Mouse (Mus musculus) hindbrain, embryonic 11.5 days (tissue): ENCODE measurements around the gene Zfp423. TPM values are rescaled to one million over a fixed set of nuclear protein-coding genes. Genes with fewer than 3 reads are reported as not detected.

Source experiments
- ATAC-seq: fragments of 200-750 bp; cut with Nextera tagmentation; 2 replicates; pipeline ENCODE4 v1.8.0; 2017; ENCODE audit warnings: mild to moderate bottlenecking, moderate TSS enrichment, moderate library complexity; ENCODE audit not compliant: low FRiP score
- DNase-seq: peaks from one replicate; pipeline ENCODE4 v3.0.0-alpha.2; 2015; ENCODE audit warnings: low spot score
- H3K27ac ChIP-seq: fragments of 300-500 bp; sonication (generic); 2 replicates; pipeline ENCODE4 v1.5.1; 2014; ENCODE audit warnings: mild to moderate bottlenecking, low read depth, low read length
- H3K27me3 ChIP-seq: fragments of 300-500 bp; sonication (generic); 2 replicates; pipeline ENCODE4 v1.6.1; 2014; ENCODE audit warnings: mild to moderate bottlenecking, low read length, moderate library complexity, mixed read lengths; ENCODE audit not compliant: control insufficient read depth, insufficient read depth
- H3K36me3 ChIP-seq: fragments of 300-500 bp; sonication (generic); 2 replicates; pipeline ENCODE4 v1.6.1; 2014; ENCODE audit warnings: mild to moderate bottlenecking, low read length, moderate library complexity, mixed read lengths; ENCODE audit not compliant: control insufficient read depth, insufficient read depth
- H3K4me1 ChIP-seq: fragments of 300-500 bp; sonication (generic); replicated peaks from 2 replicates; pipeline ENCODE4 v1.6.1; 2014; ENCODE audit warnings: low read length, mixed read lengths; ENCODE audit not compliant: control insufficient read depth, insufficient read depth
- H3K4me2 ChIP-seq: fragments of 300-500 bp; sonication (generic); replicated peaks from 2 replicates; pipeline ENCODE4 v1.6.1; 2014; ENCODE audit warnings: mild to moderate bottlenecking, low read depth, low read length
- H3K4me3 ChIP-seq: fragments of 300-500 bp; sonication (generic); 2 replicates; pipeline ENCODE4 v1.5.1; 2014; ENCODE audit warnings: low read depth, low read length
- H3K9ac ChIP-seq: fragments of 300-500 bp; sonication (generic); 2 replicates; pipeline ENCODE4 v1.6.1; 2014; ENCODE audit warnings: low read depth, low read length
- H3K9me3 ChIP-seq: fragments of 300-500 bp; sonication (generic); 2 replicates; pipeline ENCODE4 v1.6.1; 2016; ENCODE audit warnings: low read length; ENCODE audit not compliant: control insufficient read depth
- WGBS: fragments of 180-500 bp; shearing (Covaris S2); extraction: QIAGEN DNeasy Blood & Tissue Kit; methylation state at CpG from one replicate; pipeline ENCODE4 v1.1.7; 2014; 5-methylcytosine and 5-hydroxymethylcytosine counted together
- polyA plus RNA-seq: library from polyadenylated mRNA; unstranded; fragments of >200 nt; fragmentation: Nextera tagmentation; extraction: Ambion mirVana; gene quantifications from 2 replicates; pipeline ENCODE4 v1.2.1, GENCODE M21; 2014

The Zfp423 gene
- polyA plus RNA-seq, 1 experiment from 2014 or later, result 49.5 TPM

DNA sequence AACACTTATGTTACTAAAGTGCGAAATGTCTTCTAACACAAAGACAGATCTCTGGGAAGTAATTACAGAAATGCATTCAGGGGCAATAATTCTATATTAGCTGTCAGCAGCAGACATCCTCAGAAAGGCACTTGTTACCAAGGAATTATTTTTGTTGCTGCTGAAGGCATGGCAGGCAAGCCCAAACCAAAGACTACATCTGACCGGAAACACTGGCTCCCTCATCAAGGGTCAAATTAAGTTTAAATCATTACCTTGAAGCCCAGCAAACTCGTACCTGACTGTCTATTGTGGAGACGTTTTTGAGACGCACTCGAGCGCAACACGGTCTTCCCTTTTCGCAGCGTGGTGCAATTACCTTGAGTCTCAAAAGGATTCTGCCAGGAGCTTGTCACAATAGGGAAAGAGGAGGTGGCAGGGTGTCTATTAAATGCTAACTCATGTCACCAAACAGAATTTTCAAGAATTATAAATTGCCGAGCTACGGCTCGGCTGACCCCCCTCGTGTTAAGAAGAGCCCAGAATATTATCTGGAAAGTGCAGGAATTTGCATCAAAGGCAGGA, 86.3 kb downstream of the Zfp423 start:
- 53% methylated on average over 14 of the region's 14 CpGs for WGBS
- H3K4me2 ChIP-seq, result no peak overlapping the region
- ATAC-seq (no peak), DNase-seq (no peak)
- H3K9ac ChIP-seq, result no peak overlapping the region
- peaks cover 7% of the 10 kb centered on the region for H3K4me1 ChIP-seq
- no peak overlapping the region for H3K27ac ChIP-seq
- H3K4me3 ChIP-seq, result no peak overlapping the region
- H3K27me3 ChIP-seq, result no peaks in the 10 kb centered on the region
- H3K36me3 ChIP-seq, result no peaks in the 10 kb centered on the region
- no peaks in the 10 kb centered on the region for H3K9me3 ChIP-seq

- Histone ChIP-seq H3K4me3 (no peak overlapping the region), H3K27ac (no peak overlapping the region), H3K27me3 (no peaks in the 10 kb centered on the region), H3K9me3 (no peaks in the 10 kb centered on the region), H3K4me2 (no peak overlapping the region), H3K9ac (no peak overlapping the region), H3K36me3 (no peaks in the 10 kb centered on the region), H3K4me1 (peaks cover 7% of the 10 kb centered on the region)
- no peak for DNase-seq
- WGBS, result 75% methylated on average over 6 of the region's 6 CpGs
- ATAC-seq, result no peak
These were observed 87.0 kb downstream of the Zfp423 start for GRCm38 (mm10) chr8:87872356-87872930.

- Histone ChIP-seq H3K9ac (no peak overlapping the region), H3K27me3 (no peaks in the 10 kb centered on the region), H3K9me3 (no peaks in the 10 kb centered on the region), H3K4me3 (no peak overlapping the region), H3K27ac (no peak overlapping the region), H3K4me1 (no peaks in the 10 kb centered on the region), H3K4me2 (no peak overlapping the region), H3K36me3 (no peaks in the 10 kb centered on the region)
- 72% methylated on average over 6 of the region's 6 CpGs for WGBS
- ATAC-seq (no peak), DNase-seq (no peak)
These were observed 92.8 kb downstream of the Zfp423 start for GRCm38 (mm10) chr8:87866586-87866985.

GRCm38 (mm10) chr8:87864236-87864635, 95.2 kb downstream of the Zfp423 start:
- H3K9me3 ChIP-seq, result no peaks in the 10 kb centered on the region
- no peak overlapping the region for H3K4me3 ChIP-seq
- H3K36me3 ChIP-seq, result no peaks in the 10 kb centered on the region
- ATAC-seq (no peak), DNase-seq (peak; percentile 27)
- no peak overlapping the region for H3K4me2 ChIP-seq
- H3K27ac ChIP-seq, result no peak overlapping the region
- 66% methylated on average over 8 of the region's 8 CpGs for WGBS
- no peaks in the 10 kb centered on the region for H3K27me3 ChIP-seq
- no peaks in the 10 kb centered on the region for H3K4me1 ChIP-seq
- H3K9ac ChIP-seq, result no peak overlapping the region

- Histone ChIP-seq H3K4me3 (no peak overlapping the region), H3K9ac (no peak overlapping the region), H3K4me1 (no peaks in the 10 kb centered on the region), H3K36me3 (no peaks in the 10 kb centered on the region), H3K9me3 (no peaks in the 10 kb centered on the region), H3K27ac (no peak overlapping the region), H3K27me3 (no peaks in the 10 kb centered on the region), H3K4me2 (no peak overlapping the region)
- DNase-seq (no peak), ATAC-seq (no peak)
- WGBS, result 90% methylated on average over 8 of the region's 8 CpGs
These were observed 96.3 kb downstream of the Zfp423 start for GRCm38 (mm10) chr8:87863128-87863527.

DNA sequence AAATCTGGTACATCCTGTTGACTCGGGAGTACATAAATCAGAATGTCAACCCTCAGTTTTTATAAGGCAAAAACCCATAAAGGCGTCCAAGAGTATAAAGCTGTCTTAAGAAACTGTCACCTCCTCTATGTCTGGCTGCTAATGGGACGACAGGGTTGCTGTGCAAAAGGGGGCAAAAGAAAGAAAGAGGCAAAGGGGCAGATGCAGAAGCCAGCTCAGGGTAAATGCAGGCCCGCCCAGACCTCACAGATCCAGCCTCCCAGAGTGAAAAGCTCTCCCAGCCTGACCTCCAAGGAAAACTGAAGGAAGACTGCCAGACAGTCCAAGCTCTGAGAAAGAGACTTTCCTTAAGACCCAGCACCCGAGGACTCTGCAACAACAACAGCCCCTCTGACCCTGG, 97.7 kb downstream of the Zfp423 start:
- Histone ChIP-seq H3K27ac (no peak overlapping the region), H3K4me3 (no peak overlapping the region), H3K9ac (no peak overlapping the region), H3K36me3 (0 out of 2 replicates have a peak, but pooled peaks cover 2% of the 10 kb centered on the region), H3K27me3 (no peaks in the 10 kb centered on the region), H3K4me2 (no peak overlapping the region), H3K4me1 (no peaks in the 10 kb centered on the region), H3K9me3 (no peaks in the 10 kb centered on the region)
- DNase-seq (no peak), ATAC-seq (no peak)
- 58% methylated on average over 5 of the region's 5 CpGs for WGBS

DNA sequence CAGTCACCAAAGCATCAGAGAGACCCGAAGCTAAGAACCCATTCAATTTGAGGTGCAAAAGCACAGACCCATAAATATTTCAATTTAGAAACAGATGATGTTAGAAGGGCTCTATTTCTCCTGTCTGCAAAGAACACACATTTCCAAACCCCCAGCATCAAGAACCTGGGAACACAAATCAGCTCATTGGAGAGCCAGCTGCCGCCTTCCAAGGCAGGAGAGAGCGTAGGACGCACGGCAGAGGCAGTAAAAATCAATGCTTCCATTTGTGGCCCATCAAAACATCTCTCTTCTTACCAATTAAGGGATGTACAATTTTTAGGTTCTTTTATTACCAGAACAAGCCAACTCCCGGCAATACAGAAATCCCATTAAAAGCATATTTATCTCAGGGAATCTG, 98.5 kb downstream of the Zfp423 start:
- H3K9ac ChIP-seq, result peak overlapping the region; percentile 38; the same call in 1 of the 2 replicates
- no peak overlapping the region for H3K27ac ChIP-seq
- DNase-seq, result no peak
- H3K27me3 ChIP-seq, result no peaks in the 10 kb centered on the region
- ATAC-seq, result no peak
- H3K4me2 ChIP-seq, result no peak overlapping the region
- H3K4me3 ChIP-seq, result no peak overlapping the region
- H3K9me3 ChIP-seq, result no peaks in the 10 kb centered on the region
- no peaks in the 10 kb centered on the region for H3K4me1 ChIP-seq
- WGBS, result 78% methylated on average over 6 of the region's 6 CpGs
- H3K36me3 ChIP-seq, result 0 out of 2 replicates have a peak, but pooled peaks cover 3% of the 10 kb centered on the region

DNA sequence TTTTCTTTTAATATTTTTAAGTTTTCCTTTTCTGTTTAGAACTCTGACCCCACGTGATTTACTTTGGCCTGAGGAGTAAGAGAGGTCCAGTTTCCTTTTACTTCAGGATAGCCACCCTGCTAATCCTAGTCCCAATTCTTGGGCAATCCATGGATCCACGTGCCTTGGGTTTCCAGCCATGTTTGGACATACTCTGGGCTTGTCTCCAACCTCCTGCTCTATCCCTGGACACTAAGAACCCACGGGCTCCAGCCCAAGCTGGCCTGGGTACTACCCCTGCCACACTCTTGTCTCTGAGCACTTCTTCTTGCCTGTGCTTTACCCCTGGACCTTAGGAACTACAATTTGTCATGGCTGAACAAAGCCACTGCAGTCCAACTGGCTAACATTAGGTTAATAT, 107.5 kb downstream of the Zfp423 start:
- no peak for DNase-seq
- Histone ChIP-seq H3K4me2 (no peak overlapping the region), H3K36me3 (peaks cover 7% of the 10 kb centered on the region; the same call in 1 of the 2 replicates), H3K27ac (no peak overlapping the region), H3K9me3 (no peaks in the 10 kb centered on the region), H3K9ac (no peak overlapping the region), H3K4me1 (no peaks in the 10 kb centered on the region), H3K27me3 (no peaks in the 10 kb centered on the region), H3K4me3 (no peak overlapping the region)
- 90% methylated on average over 3 of the region's 3 CpGs for WGBS
- ATAC-seq, result no peak

- H3K36me3 ChIP-seq, result peaks cover 5% of the 10 kb centered on the region; the same call in 1 of the 2 replicates
- DNase-seq (no peak), ATAC-seq (no peak)
- H3K9ac ChIP-seq, result no peak overlapping the region
- WGBS, result 85% methylated on average over 5 of the region's 5 CpGs
- H3K4me3 ChIP-seq, result no peak overlapping the region
- no peaks in the 10 kb centered on the region for H3K9me3 ChIP-seq
- no peaks in the 10 kb centered on the region for H3K27me3 ChIP-seq
- H3K4me1 ChIP-seq, result no peaks in the 10 kb centered on the region
- no peak overlapping the region for H3K4me2 ChIP-seq
- no peak overlapping the region for H3K27ac ChIP-seq
These were observed 108.0 kb downstream of the Zfp423 start for GRCm38 (mm10) chr8:87851380-87851779.
